Mouse (Mus musculus): ENCODE measurements around the gene Fosb.

Gene Fosb

GRCm38 (mm10) chr7:19309884-19310641, at the start of gene Fosb:
TSS of gene Fosb (minus strand) at chr7:19310051.
- peak; percentile 97 to 98 for DNase-seq

GRCm38 (mm10) chr7:19359299-19359891, 49.5 kb upstream of the Fosb start, which contains the start of the genes Cd3eap and Ppp1r13l:
TSS of gene Cd3eap (minus strand) at chr7:19359483.
TSS of gene Ppp1r13l (plus strand) at chr7:19359749.
- DNase-seq, result peak; percentile 91 to 92

GRCm38 (mm10) chr7:19358634-19359033, 48.8 kb upstream of the Fosb start:
- peak in 1 of 2 experiments; percentile 17 for DNase-seq

- DNase-seq, result no peak
Measured at GRCm38 (mm10) chr7:19357381-19358375, 47.8 kb upstream of the Fosb start.

GRCm38 (mm10) chr7:19356311-19356710, 46.5 kb upstream of the Fosb start:
- DNase-seq, result no peak

- no peak for DNase-seq
Measured at GRCm38 (mm10) chr7:19354991-19355390, 45.1 kb upstream of the Fosb start.

GRCm38 (mm10) chr7:19350221-19350620, 40.4 kb upstream of the Fosb start:
- DNase-seq, result no peak

- DNase-seq, result no peak
Measured at GRCm38 (mm10) chr7:19349188-19349915, 39.5 kb upstream of the Fosb start.

GRCm38 (mm10) chr7:19344938-19345471, 35.2 kb upstream of the Fosb start:
- DNase-seq, result peak; percentile 98 to 99

GRCm38 (mm10) chr7:19344237-19344847, 34.5 kb upstream of the Fosb start, which contains the start of gene Ercc1:
TSS of gene Ercc1 (plus strand) at chr7:19344778.
- peak in 1 of 2 experiments; percentile 54 for DNase-seq

GRCm38 (mm10) chr7:19343210-19343808, 33.5 kb upstream of the Fosb start:
- DNase-seq, result peak; percentile 83 to 88

GRCm38 (mm10) chr7:19342481-19343027, 32.7 kb upstream of the Fosb start:
- DNase-seq, result peak; percentile 95 to 97

- DNase-seq, result peak; percentile 63 to 70
Measured at GRCm38 (mm10) chr7:19341761-19342409, 32.0 kb upstream of the Fosb start.

- DNase-seq, result no peak
Measured at GRCm38 (mm10) chr7:19341250-19341649, 31.4 kb upstream of the Fosb start.

GRCm38 (mm10) chr7:19338596-19338995, 28.7 kb upstream of the Fosb start:
- DNase-seq, result no peak

- no peak for DNase-seq
Measured at GRCm38 (mm10) chr7:19338060-19338459, 28.2 kb upstream of the Fosb start.

GRCm38 (mm10) chr7:19337122-19337521, 27.3 kb upstream of the Fosb start:
- no peak for DNase-seq

GRCm38 (mm10) chr7:19335583-19335982, 25.7 kb upstream of the Fosb start:
- DNase-seq, result no peak

- DNase-seq, result peak; percentile 85 to 88
Measured at GRCm38 (mm10) chr7:19332709-19333352, 23.0 kb upstream of the Fosb start.

- no peak for DNase-seq
Measured at GRCm38 (mm10) chr7:19331910-19332309, 22.1 kb upstream of the Fosb start.

Measured in cerebellum, postnatal 25 days (tissue).